Mouse (Mus musculus): ENCODE measurements around the gene Gm9945.

Gm9945 gene

GRCm38 (mm10) chr11:53507098-53507805 lies 27.3 kb downstream of the Gm9945 start:
- peaks cover 27% of the 10 kb centered on the region for H3K4me1 ChIP-seq (replicated peaks; ENCODE audit: low read depth, low read length)
- H3K27me3 ChIP-seq (ENCODE audit: insufficient read depth, low read length): no peaks in the 10 kb centered on the region
- no peak overlapping the region for H3K4me3 ChIP-seq (replicated peaks; ENCODE audit: low read length)
- TF ChIP-seq CTCF (conservative IDR thresholded peaks at IDR 0.05; ENCODE audit: low read length): no peak
- no peak for TF ChIP-seq POU5F1 (IDR thresholded peaks at IDR 0.05; ENCODE audit: borderline replicate concordance, low read length)
- no peak for TF ChIP-seq NANOG (IDR thresholded peaks at IDR 0.05; ENCODE audit: borderline replicate concordance, low read length)
- H3K36me3 ChIP-seq (ENCODE audit: insufficient read depth, low read length): no peaks in the 10 kb centered on the region
- no peaks in the 10 kb centered on the region for H3K9me3 ChIP-seq (ENCODE audit: low read length)

- Histone ChIP-seq H3K27me3 (ENCODE audit: insufficient read depth, low read length) (no peaks in the 10 kb centered on the region; the same call in 1 of the 2 replicates), H3K4me3 (replicated peaks; ENCODE audit: low read length) (no peak overlapping the region), H3K36me3 (ENCODE audit: insufficient read depth, low read length) (no peaks in the 10 kb centered on the region), H3K4me1 (replicated peaks; ENCODE audit: low read depth, low read length) (peaks cover 27% of the 10 kb centered on the region), H3K9me3 (ENCODE audit: low read length) (no peaks in the 10 kb centered on the region)
- TF ChIP-seq NANOG (IDR thresholded peaks at IDR 0.05; ENCODE audit: borderline replicate concordance, low read length) (no peak), POU5F1 (IDR thresholded peaks at IDR 0.05; ENCODE audit: borderline replicate concordance, low read length) (no peak), CTCF (conservative IDR thresholded peaks at IDR 0.05; ENCODE audit: low read length) (no peak)
Observed at GRCm38 (mm10) chr11:53508152-53508551, 28.2 kb downstream of the Gm9945 start.

GRCm38 (mm10) chr11:53508591-53508990 lies 28.6 kb downstream of the Gm9945 start:
- TF ChIP-seq CTCF (conservative IDR thresholded peaks at IDR 0.05; ENCODE audit: low read length) (no peak), NANOG (IDR thresholded peaks at IDR 0.05; ENCODE audit: borderline replicate concordance, low read length) (no peak), POU5F1 (IDR thresholded peaks at IDR 0.05; ENCODE audit: borderline replicate concordance, low read length) (no peak)
- H3K27me3 ChIP-seq (ENCODE audit: insufficient read depth, low read length): no peaks in the 10 kb centered on the region; the same call in 1 of the 2 replicates
- H3K9me3 ChIP-seq (ENCODE audit: low read length): no peaks in the 10 kb centered on the region
- H3K4me3 ChIP-seq (replicated peaks; ENCODE audit: low read length): no peak overlapping the region
- H3K4me1 ChIP-seq (replicated peaks; ENCODE audit: low read depth, low read length): peaks cover 27% of the 10 kb centered on the region
- no peaks in the 10 kb centered on the region for H3K36me3 ChIP-seq (ENCODE audit: insufficient read depth, low read length)

GRCm38 (mm10) chr11:53510351-53510750 lies 30.4 kb downstream of the Gm9945 start:
- no peaks in the 10 kb centered on the region for H3K9me3 ChIP-seq (ENCODE audit: low read length)
- H3K4me1 ChIP-seq (replicated peaks; ENCODE audit: low read depth, low read length): peaks cover 43% of the 10 kb centered on the region
- H3K4me3 ChIP-seq (replicated peaks; ENCODE audit: low read length): no peak overlapping the region
- no peaks in the 10 kb centered on the region for H3K36me3 ChIP-seq (ENCODE audit: insufficient read depth, low read length)
- H3K27me3 ChIP-seq (ENCODE audit: insufficient read depth, low read length): no peaks in the 10 kb centered on the region; the same call in 1 of the 2 replicates
- TF ChIP-seq NANOG (IDR thresholded peaks at IDR 0.05; ENCODE audit: borderline replicate concordance, low read length): no peak
- no peak for TF ChIP-seq POU5F1 (IDR thresholded peaks at IDR 0.05; ENCODE audit: borderline replicate concordance, low read length)
- no peak for TF ChIP-seq CTCF (conservative IDR thresholded peaks at IDR 0.05; ENCODE audit: low read length)

GRCm38 (mm10) chr11:53516775-53517627 lies 37.0 kb downstream of the Gm9945 start:
- TF ChIP-seq POU5F1 (IDR thresholded peaks at IDR 0.05; ENCODE audit: borderline replicate concordance, low read length): no peak
- Histone ChIP-seq H3K27me3 (ENCODE audit: insufficient read depth, low read length) (peaks cover 47% of the 10 kb centered on the region), H3K4me1 (replicated peaks; ENCODE audit: low read depth, low read length) (peaks cover 56% of the 10 kb centered on the region), H3K36me3 (ENCODE audit: insufficient read depth, low read length) (no peaks in the 10 kb centered on the region), H3K4me3 (replicated peaks; ENCODE audit: low read length) (no peak overlapping the region), H3K9me3 (ENCODE audit: low read length) (no peaks in the 10 kb centered on the region)

GRCm38 (mm10) chr11:53518759-53519158 lies 38.8 kb downstream of the Gm9945 start:
- TF ChIP-seq NANOG (IDR thresholded peaks at IDR 0.05; ENCODE audit: borderline replicate concordance, low read length) (no peak), POU5F1 (IDR thresholded peaks at IDR 0.05; ENCODE audit: borderline replicate concordance, low read length) (no peak), CTCF (conservative IDR thresholded peaks at IDR 0.05; ENCODE audit: low read length) (no peak)
- peak overlapping the region; percentile 83 for H3K4me3 ChIP-seq (replicated peaks; ENCODE audit: low read length)
- H3K27me3 ChIP-seq (ENCODE audit: insufficient read depth, low read length): peaks cover 54% of the 10 kb centered on the region
- peaks cover 55% of the 10 kb centered on the region for H3K4me1 ChIP-seq (replicated peaks; ENCODE audit: low read depth, low read length)
- H3K9me3 ChIP-seq (ENCODE audit: low read length): no peaks in the 10 kb centered on the region
- no peaks in the 10 kb centered on the region for H3K36me3 ChIP-seq (ENCODE audit: insufficient read depth, low read length)

- Histone ChIP-seq H3K4me1 (replicated peaks; ENCODE audit: low read depth, low read length) (peaks cover 50% of the 10 kb centered on the region), H3K27me3 (ENCODE audit: insufficient read depth, low read length) (peaks cover 54% of the 10 kb centered on the region), H3K36me3 (ENCODE audit: insufficient read depth, low read length) (no peaks in the 10 kb centered on the region), H3K9me3 (ENCODE audit: low read length) (no peaks in the 10 kb centered on the region), H3K4me3 (replicated peaks; ENCODE audit: low read length) (peak within 1 kb of the TSS; percentile 83)
- TF ChIP-seq NANOG (IDR thresholded peaks at IDR 0.05; ENCODE audit: borderline replicate concordance, low read length) (no peak), POU5F1 (IDR thresholded peaks at IDR 0.05; ENCODE audit: borderline replicate concordance, low read length) (no peak), CTCF (conservative IDR thresholded peaks at IDR 0.05; ENCODE audit: low read length) (no peak)
Observed at GRCm38 (mm10) chr11:53519207-53520121, 39.5 kb downstream of the Gm9945 start, which contains the start of gene Sept8. TSS of gene Sept8 (plus strand) at chr11:53519257.

All from E14TG2a.4 (cell line).